Mouse (Mus musculus): Measurements from ENCODE around the gene Vta1. TPM values are rescaled to one million over a fixed set of nuclear protein-coding genes. Genes with fewer than 3 reads are reported as not detected.

The Vta1 gene
- polyA plus RNA-seq (2012; rRNA removed; ENCODE audit: low replicate concordance), result 82.7 and 122 TPM in 2 replicates

GRCm38 (mm10) chr10:14705072-14706066, at the start of gene Vta1, which contains the start of gene Nmbr:
Gene Vta1 (minus strand): TSS chr10:14705560.
Gene Nmbr (plus strand): TSS chr10:14705591.

DNA sequence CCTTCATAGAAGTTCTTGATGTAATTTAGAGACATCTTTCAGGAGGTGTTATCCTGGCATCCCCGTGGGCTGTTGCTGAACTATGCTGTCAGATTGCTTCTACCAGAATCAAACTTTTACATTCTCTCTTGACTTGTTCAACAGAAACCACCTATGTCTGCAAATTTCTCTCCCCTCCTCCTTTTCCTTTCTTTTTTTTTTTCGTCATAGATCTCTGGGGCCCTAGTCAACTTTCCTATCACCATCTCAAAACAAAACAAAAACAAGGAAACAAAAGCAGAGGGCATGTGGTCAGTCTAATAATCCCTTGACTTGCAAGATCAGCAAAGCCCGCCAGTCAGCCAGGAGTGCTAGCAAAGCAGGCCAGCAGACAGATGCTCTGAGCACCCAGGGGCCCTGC, 12.8 kb upstream of the Vta1 start, which contains the start of gene Gje1:
Gene Gje1, minus strand, starts transcription at position 101 of the 400 bp plus-strand sequence.

Other genes starting within 250 kb of the Vta1 start
- gene Adgrg6, start 159.9 kb downstream of the Vta1 start, polyA plus RNA-seq (2012; rRNA removed; ENCODE audit: low replicate concordance), result 2.7 and 2.8 TPM in 2 replicates
- gene Nmbr, start within 50 bp of the Vta1 start, polyA plus RNA-seq (2012; rRNA removed; ENCODE audit: low replicate concordance), result not detected in 2 replicates
- not detected in 2 replicates for gene Gje1, start 12.7 kb upstream of the Vta1 start, polyA plus RNA-seq (2012; rRNA removed; ENCODE audit: low replicate concordance)

Measured in mammary gland, adult 2 months (tissue).